Mouse (Mus musculus) hindlimb bud, embryonic 11.5 days (tissue): ENCODE measurements around the gene Pdss2.
A peak's percentile ranks its signal among the peaks of the same experiment; 100 is the strongest.

Experiments
- DNase-seq: peaks from one replicate; pipeline ENCODE4 v3.0.0-alpha.2; 2012; ENCODE audit warnings: low read depth, low spot score; ENCODE audit errors: extremely low spot score

Pdss2 gene

GRCm38 (mm10) chr10:43430606-43431005, 209.3 kb downstream of the Pdss2 start:
- DNase-seq, result no peak

GRCm38 (mm10) chr10:43434326-43434725, 213.0 kb downstream of the Pdss2 start:
- no peak for DNase-seq

- DNase-seq, result no peak
These were observed 214.5 kb downstream of the Pdss2 start for GRCm38 (mm10) chr10:43435757-43436156.

- DNase-seq, result peak; percentile 74
These were observed 218.2 kb downstream of the Pdss2 start for GRCm38 (mm10) chr10:43439492-43439941.

GRCm38 (mm10) chr10:43440050-43440449, 218.8 kb downstream of the Pdss2 start:
- DNase-seq, result no peak

- no peak for DNase-seq
These were observed 219.9 kb downstream of the Pdss2 start for GRCm38 (mm10) chr10:43440981-43441740.

- DNase-seq, result no peak
These were observed 227.4 kb downstream of the Pdss2 start for GRCm38 (mm10) chr10:43448656-43449055.

GRCm38 (mm10) chr10:43451848-43452662, 230.8 kb downstream of the Pdss2 start:
- no peak for DNase-seq

- no peak for DNase-seq
These were observed 231.3 kb downstream of the Pdss2 start for GRCm38 (mm10) chr10:43452663-43452996.

GRCm38 (mm10) chr10:43454219-43454618, 232.9 kb downstream of the Pdss2 start:
- DNase-seq, result no peak

- DNase-seq, result no peak
These were observed 233.4 kb downstream of the Pdss2 start for GRCm38 (mm10) chr10:43454671-43455070.

GRCm38 (mm10) chr10:43462821-43463220, 241.5 kb downstream of the Pdss2 start:
- no peak for DNase-seq

GRCm38 (mm10) chr10:43463227-43463626, 241.9 kb downstream of the Pdss2 start:
- no peak for DNase-seq

- DNase-seq, result no peak
These were observed 244.9 kb downstream of the Pdss2 start for GRCm38 (mm10) chr10:43466223-43466622.

- no peak for DNase-seq
These were observed 246.4 kb downstream of the Pdss2 start for GRCm38 (mm10) chr10:43467659-43468058.

GRCm38 (mm10) chr10:43468293-43468692, 247.0 kb downstream of the Pdss2 start:
- no peak for DNase-seq

GRCm38 (mm10) chr10:43475376-43475775, 254.1 kb downstream of the Pdss2 start:
- DNase-seq, result no peak

- no peak for DNase-seq
These were observed 256.2 kb downstream of the Pdss2 start for GRCm38 (mm10) chr10:43477459-43477858.

GRCm38 (mm10) chr10:43477865-43478681, 256.8 kb downstream of the Pdss2 start:
- no peak for DNase-seq

- no peak for DNase-seq
These were observed 257.6 kb downstream of the Pdss2 start, which contains the start of gene Bend3 for GRCm38 (mm10) chr10:43478751-43479435. Gene Bend3, plus strand, starts transcription at chr10:43478831.
